Mouse (Mus musculus) MEL (cell line): Measurements from ENCODE around the gene Map4. TPM values are rescaled to one million over a fixed set of nuclear protein-coding genes. Genes with fewer than 3 reads are reported as not detected.
A peak's percentile ranks its signal among the peaks of the same experiment; 100 is the strongest.

Experiments
- DNase-seq: peaks from one replicate; pipeline ENCODE4 v3.0.0; 2011; ENCODE audit warnings: low read depth, low spot score
- H3K27ac ChIP-seq: 2 replicates; pipeline ENCODE4 v1.5.1; 2012; ENCODE audit warnings: low read depth, mild to moderate bottlenecking, control low read depth, low read length, moderate library complexity; ENCODE audit not compliant: control insufficient read depth
- H3K27me3 ChIP-seq, 2 experiments: fragments of 150-350 bp in 1 of 2; sonication (generic) in 1 of 2; 2 replicates each; pipeline ENCODE4 v1.6.1; 2012; ENCODE audit warnings: low read length in 2 of 2, mild to moderate bottlenecking in 2 of 2, improper control_type of control experiment in 1 of 2, moderate library complexity in 1 of 2; ENCODE audit not compliant: insufficient read depth in 2 of 2, control insufficient read depth in 1 of 2
- H3K36me3 ChIP-seq, 2 experiments: 2 replicates each; pipeline ENCODE4 v1.6.1; 2012 to 2014; ENCODE audit warnings: low read length in 2 of 2, improper control_type of control experiment in 1 of 2, inconsistent platforms in 1 of 2, mild to moderate bottlenecking in 1 of 2; ENCODE audit not compliant: insufficient read depth in 2 of 2, control insufficient read depth in 1 of 2
- H3K4me1 ChIP-seq, 2 experiments: fragments of 150-350 bp in 1 of 2; sonication (generic) in 1 of 2; 2 replicates each; pipeline ENCODE4 v1.6.1; 2012; ENCODE audit warnings: low read length in 2 of 2, improper control_type of control experiment in 1 of 2, mild to moderate bottlenecking in 1 of 2; ENCODE audit not compliant: insufficient read depth in 2 of 2, control insufficient read depth in 1 of 2
- H3K4me3 ChIP-seq, 2 experiments: fragments of 150-350 bp in 1 of 2; sonication (generic) in 1 of 2; 2 replicates each; pipeline ENCODE4 v1.5.1; 2012; ENCODE audit warnings: low read depth in 2 of 2, low read length in 2 of 2, mild to moderate bottlenecking in 2 of 2, moderate library complexity in 2 of 2, control low read depth in 1 of 2, improper control_type of control experiment in 1 of 2; ENCODE audit not compliant: control insufficient read depth in 1 of 2, insufficient read depth in 1 of 2
- H3K79me2 ChIP-seq: 2 replicates; pipeline ENCODE4 v1.6.1; 2012; ENCODE audit warnings: mild to moderate bottlenecking, low read length, moderate library complexity; ENCODE audit not compliant: control insufficient read depth, poor library complexity, insufficient read depth
- H3K9ac ChIP-seq: 2 replicates; pipeline ENCODE4 v1.6.1; 2012; ENCODE audit warnings: low read depth, mild to moderate bottlenecking, control low read depth, low read length, moderate library complexity; ENCODE audit not compliant: control insufficient read depth, poor library complexity, severe bottlenecking
- H3K9me3 ChIP-seq: fragments of 150-350 bp; sonication (generic); replicated peaks from 2 replicates; pipeline ENCODE4 v1.6.1; 2012; ENCODE audit warnings: mild to moderate bottlenecking, low read length, improper control_type of control experiment, moderate library complexity; ENCODE audit not compliant: insufficient read depth
- CTCF ChIP-seq, 3 experiments: IDR thresholded peaks in 2 of 3; conservative IDR thresholded peaks in 1 of 3; 2 replicates each; pipeline ENCODE4 v1.5.1; 2011 to 2012; ENCODE audit warnings: low read length in 3 of 3, low read depth in 2 of 3, mild to moderate bottlenecking in 2 of 3, improper control_type of control experiment in 1 of 3, inconsistent platforms in 1 of 3, mixed read lengths in 1 of 3, moderate library complexity in 1 of 3; ENCODE audit not compliant: control insufficient read depth in 1 of 3, insufficient read depth in 1 of 3, poor library complexity in 1 of 3, severe bottlenecking in 1 of 3
- MAFK ChIP-seq: IDR thresholded peaks from 2 replicates; pipeline ENCODE4 v1.6.1; 2011; ENCODE audit warnings: low read depth, mild to moderate bottlenecking, low read length, improper control_type of control experiment, borderline replicate concordance
- TAL1 ChIP-seq: IDR thresholded peaks from 2 replicates; pipeline ENCODE4 v1.6.1; 2012; ENCODE audit warnings: mild to moderate bottlenecking, inconsistent platforms, low read length, moderate library complexity, mixed read lengths
- polyA plus RNA-seq, 2 experiments: library from polyadenylated mRNA; stranded (reverse) in 1 of 2; unstranded in 1 of 2; fragments of >175 nt in 1 of 2; fragments of >200 nt in 1 of 2; gene quantifications; 2 replicates each; pipeline versions ENCODE4 v1.2.1 to v1.2.4; 2012; ENCODE audit warnings: low replicate concordance in 2 of 2, low read depth in 1 of 2; ENCODE audit not compliant: insufficient read length in 2 of 2, insufficient read depth in 1 of 2, missing spikeins in 1 of 2
- total RNA-seq: library from RNA; depleted of rRNA; stranded (reverse); fragments of 300-350 nt; gene quantifications from 2 replicates; pipeline ENCODE4 v1.2.3, GENCODE M21; 2012; rRNA removed

Gene Map4
- total and polyA plus RNA-seq, 3 experiments: 14.5 to 47.8 TPM; not detected in 1

DNA sequence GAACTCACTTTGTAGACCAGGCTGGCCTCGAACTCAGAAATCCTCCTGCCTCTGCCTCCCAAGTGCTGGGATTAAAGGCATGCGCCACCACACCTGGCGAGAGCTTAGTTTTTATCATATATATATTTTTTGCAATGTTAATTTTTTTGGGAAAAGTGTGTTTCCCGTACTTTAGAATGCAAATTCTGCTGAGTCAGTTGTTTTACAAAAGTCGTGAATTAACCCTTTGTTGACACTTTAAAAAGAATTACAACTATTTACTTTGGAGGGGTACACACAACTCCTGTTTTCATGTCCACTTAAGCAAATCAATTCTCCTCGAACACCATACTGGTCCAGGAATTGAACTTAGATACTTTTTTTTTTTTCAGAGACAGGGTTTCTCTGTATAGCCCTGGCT, 201.7 kb downstream of the Map4 start:
- peaks cover 11 to 31% of the 10 kb centered on the region in 2 experiments for H3K36me3 ChIP-seq
- H3K27me3 ChIP-seq: no peaks in the 10 kb centered on the region
- no peak overlapping the region for H3K27ac ChIP-seq
- DNase-seq: no peak
- no peaks in the 10 kb centered on the region for H3K9me3 ChIP-seq
- H3K79me2 ChIP-seq: peaks cover 46% of the 10 kb centered on the region
- H3K9ac ChIP-seq: peak overlapping the region; percentile 91
- H3K4me3 ChIP-seq: peak overlapping the region; percentile 80 to 83
- H3K4me1 ChIP-seq: peaks cover 3 to 15% of the 10 kb centered on the region in 2 experiments; a peak in 3 of 4 replicates
- no peak for TF ChIP-seq CTCF (IDR thresholded peaks at IDR 0.05 in 2 of 3, conservative IDR thresholded peaks at IDR 0.05 in 1 of 3; ENCODE audit: control insufficient read depth in 1 of 3, insufficient read depth in 1 of 3, low read depth in 2 of 3, low read length in 3 of 3, poor library complexity in 1 of 3, severe bottlenecking in 1 of 3)
- no peak for TF ChIP-seq TAL1
- TF ChIP-seq MAFK: peak; percentile 95

Other genes with a start within 250 kb of the Map4 start
- not detected in 2 replicates for gene Fbxw18, start 228.8 kb upstream of the Map4 start, total RNA-seq
- gene Fbxw18, start 228.8 kb upstream of the Map4 start, polyA plus RNA-seq: not detected
- not detected in 2 replicates for gene Fbxw26, start 185.4 kb upstream of the Map4 start, total RNA-seq
- gene Fbxw26, start 185.4 kb upstream of the Map4 start, polyA plus RNA-seq: not detected
- gene Fbxw27, start 140.8 kb upstream of the Map4 start, total RNA-seq: not detected in 2 replicates
- not detected for gene Fbxw27, start 140.8 kb upstream of the Map4 start, polyA plus RNA-seq
- not detected in 2 replicates for gene Spink8, start 119.2 kb upstream of the Map4 start, total RNA-seq
- gene Spink8, start 119.2 kb upstream of the Map4 start, polyA plus RNA-seq: not detected
- 75.9 and 98.2 TPM in 2 replicates for gene Nme6, start 98.7 kb upstream of the Map4 start, total RNA-seq
- gene Nme6, start 98.7 kb upstream of the Map4 start, polyA plus RNA-seq: 10 to 100 TPM in 1 of 2 experiments, not detected in 1; 84.1 TPM
- gene Camp, start 81.8 kb upstream of the Map4 start, total RNA-seq: not detected in 2 replicates
- under 1 TPM in 1 of 2 experiments, not detected in 1; 0.13 TPM for gene Camp, start 81.8 kb upstream of the Map4 start, polyA plus RNA-seq
- 50.6 and 67.4 TPM in 2 replicates for gene Cdc25a, start 55.9 kb upstream of the Map4 start, total RNA-seq
- 10 to 100 TPM; 67.2 to 79.4 TPM for gene Cdc25a, start 55.9 kb upstream of the Map4 start, polyA plus RNA-seq
- gene Smarcc1, start 186.2 kb downstream of the Map4 start, total RNA-seq: 35.5 and 41.4 TPM in 2 replicates
- 100 to 1,000 TPM in 1 of 2 experiments, 10 to 100 TPM in 1; 79.0 to 488 TPM for gene Smarcc1, start 186.2 kb downstream of the Map4 start, polyA plus RNA-seq
- 113 and 126 TPM in 2 replicates for gene Dhx30, start 186.4 kb downstream of the Map4 start, total RNA-seq
- 100 to 1,000 TPM in 1 of 2 experiments, not detected in 1; 113 TPM for gene Dhx30, start 186.4 kb downstream of the Map4 start, polyA plus RNA-seq